Mouse (Mus musculus) forebrain, embryonic 11.5 days (tissue): ENCODE measurements around the gene Tgfbr3. TPM values are rescaled to one million over a fixed set of nuclear protein-coding genes. Genes with fewer than 3 reads are reported as not detected.
A peak's percentile ranks its signal among the peaks of the same experiment; 100 is the strongest.

Experiments
- ATAC-seq: fragments of 200-750 bp; cut with Nextera tagmentation; replicated peaks from 2 replicates; pipeline ENCODE4 v1.8.0; 2017; ENCODE audit warnings: moderate TSS enrichment; ENCODE audit not compliant: low FRiP score
- DNase-seq: peaks from one replicate; pipeline ENCODE4 v3.0.0-alpha.2; 2017; ENCODE audit warnings: low spot score
- H3K27ac ChIP-seq: fragments of 300-500 bp; sonication (generic); 2 replicates; pipeline ENCODE4 v1.5.1; 2014; ENCODE audit warnings: low read depth, low read length
- H3K27me3 ChIP-seq: fragments of 300-500 bp; sonication (generic); 2 replicates; pipeline ENCODE4 v1.6.1; 2014; ENCODE audit warnings: mild to moderate bottlenecking, low read length, mixed read lengths; ENCODE audit not compliant: control insufficient read depth, insufficient read depth
- H3K36me3 ChIP-seq: fragments of 300-500 bp; sonication (generic); 2 replicates; pipeline ENCODE4 v1.6.1; 2014; ENCODE audit warnings: mild to moderate bottlenecking, low read length, moderate library complexity, mixed read lengths; ENCODE audit not compliant: control insufficient read depth, insufficient read depth
- H3K4me1 ChIP-seq: fragments of 300-500 bp; sonication (generic); replicated peaks from 2 replicates; pipeline ENCODE4 v1.6.1; 2014; ENCODE audit warnings: low read length, mixed read lengths; ENCODE audit not compliant: control insufficient read depth, insufficient read depth
- H3K4me2 ChIP-seq: fragments of 300-500 bp; sonication (generic); 2 replicates; pipeline ENCODE4 v1.6.1; 2014; ENCODE audit warnings: low read depth, mild to moderate bottlenecking, low read length, moderate library complexity, mixed read lengths; ENCODE audit not compliant: severe bottlenecking
- H3K4me3 ChIP-seq: fragments of 300-500 bp; sonication (generic); 2 replicates; pipeline ENCODE4 v1.5.1; 2014; ENCODE audit warnings: low read depth, low read length
- H3K9ac ChIP-seq: fragments of 300-500 bp; sonication (generic); 2 replicates; pipeline ENCODE4 v1.6.1; 2014; ENCODE audit warnings: low read length
- H3K9me3 ChIP-seq: fragments of 300-500 bp; sonication (generic); 2 replicates; pipeline ENCODE4 v1.6.1; 2016; ENCODE audit warnings: low read length, mixed read lengths; ENCODE audit not compliant: control insufficient read depth
- WGBS: fragments of 180-500 bp; shearing (Covaris S2); extraction: QIAGEN DNeasy Blood & Tissue Kit; methylation state at CpG from one replicate; pipeline ENCODE4 v1.1.7; 2014; 5-methylcytosine and 5-hydroxymethylcytosine counted together
- polyA plus RNA-seq: library from polyadenylated mRNA; unstranded; fragments of >200 nt; fragmentation: Nextera tagmentation; extraction: Ambion mirVana; gene quantifications from 2 replicates; pipeline ENCODE4 v1.2.1, GENCODE M21; 2014

Gene Tgfbr3
- polyA plus RNA-seq, 1 experiment from 2014 or later, result 6.9 TPM

GRCm38 (mm10) chr5:107287254-107287907 is 2.0 kb downstream of the Tgfbr3 start:
- WGBS, result 29% methylated on average over 6 of the region's 6 CpGs
- Histone ChIP-seq H3K4me1 (peaks cover 7% of the 10 kb centered on the region; the same call in 1 of the 2 replicates), H3K9me3 (no peaks in the 10 kb centered on the region), H3K27ac (no peak overlapping the region), H3K4me2 (no peak overlapping the region), H3K36me3 (no peaks in the 10 kb centered on the region), H3K9ac (no peak overlapping the region), H3K4me3 (no peak overlapping the region), H3K27me3 (peaks cover 20% of the 10 kb centered on the region)
- ATAC-seq, result no peak
- DNase-seq, result peak; percentile 80

- H3K4me1 ChIP-seq, result peaks cover 7% of the 10 kb centered on the region; the same call in 1 of the 2 replicates
- peaks cover 17% of the 10 kb centered on the region for H3K27me3 ChIP-seq
- no peaks in the 10 kb centered on the region for H3K9me3 ChIP-seq
- no peak overlapping the region for H3K27ac ChIP-seq
- DNase-seq (no peak), ATAC-seq (no peak)
- H3K4me2 ChIP-seq, result no peak overlapping the region
- no peak overlapping the region for H3K9ac ChIP-seq
- H3K36me3 ChIP-seq, result no peaks in the 10 kb centered on the region
- no peak overlapping the region for H3K4me3 ChIP-seq
- 88% methylated on average over 6 of the region's 6 CpGs for WGBS
These were observed 3.9 kb downstream of the Tgfbr3 start for GRCm38 (mm10) chr5:107285563-107285962.

DNA sequence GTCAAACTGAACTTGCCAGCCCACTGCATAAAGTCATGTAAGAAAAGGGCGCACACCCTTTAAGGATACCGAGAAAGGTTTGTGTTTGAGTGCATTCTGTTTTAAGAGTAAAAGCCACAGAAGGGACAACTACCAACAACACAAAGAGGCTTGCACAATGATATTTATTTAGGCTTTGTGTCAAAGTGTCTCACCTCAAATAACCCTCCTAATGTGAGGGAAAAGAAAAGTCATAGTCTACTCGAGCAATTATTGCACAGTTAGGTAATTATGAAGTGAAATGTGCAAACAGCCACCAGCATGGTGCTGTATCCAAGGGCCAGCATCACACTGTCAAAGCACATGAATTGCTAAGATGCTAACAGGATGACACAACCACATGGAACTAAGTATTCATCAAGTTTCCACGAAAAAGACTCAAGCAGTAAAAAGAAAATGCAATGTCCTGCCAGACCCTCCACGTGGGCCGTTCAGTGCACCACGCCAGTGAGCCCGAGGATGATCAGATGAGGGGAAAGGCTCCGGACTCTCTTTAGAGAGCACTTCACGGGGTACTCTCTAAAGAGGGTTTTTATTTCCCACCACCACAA is 5.4 kb downstream of the Tgfbr3 start:
- WGBS, result 79% methylated on average over 10 of the region's 10 CpGs
- H3K4me3 ChIP-seq, result no peak overlapping the region
- H3K9ac ChIP-seq, result no peak overlapping the region
- ATAC-seq, result no peak
- H3K27ac ChIP-seq, result no peak overlapping the region
- H3K9me3 ChIP-seq, result no peaks in the 10 kb centered on the region
- no peak overlapping the region for H3K4me2 ChIP-seq
- peaks cover 7% of the 10 kb centered on the region; the same call in 1 of the 2 replicates for H3K4me1 ChIP-seq
- DNase-seq, result no peak
- H3K36me3 ChIP-seq, result no peaks in the 10 kb centered on the region
- H3K27me3 ChIP-seq, result peaks cover 11% of the 10 kb centered on the region

- ATAC-seq (no peak), DNase-seq (no peak)
- Histone ChIP-seq H3K27ac (no peak overlapping the region), H3K4me2 (no peak overlapping the region), H3K4me1 (no peaks in the 10 kb centered on the region), H3K9ac (no peak overlapping the region), H3K4me3 (no peak overlapping the region), H3K27me3 (peaks cover under 1% of the 10 kb centered on the region), H3K36me3 (no peaks in the 10 kb centered on the region), H3K9me3 (no peaks in the 10 kb centered on the region)
- 78% methylated on average over 9 of the region's 9 CpGs for WGBS
These were observed 6.7 kb downstream of the Tgfbr3 start for GRCm38 (mm10) chr5:107282561-107283307.

DNA sequence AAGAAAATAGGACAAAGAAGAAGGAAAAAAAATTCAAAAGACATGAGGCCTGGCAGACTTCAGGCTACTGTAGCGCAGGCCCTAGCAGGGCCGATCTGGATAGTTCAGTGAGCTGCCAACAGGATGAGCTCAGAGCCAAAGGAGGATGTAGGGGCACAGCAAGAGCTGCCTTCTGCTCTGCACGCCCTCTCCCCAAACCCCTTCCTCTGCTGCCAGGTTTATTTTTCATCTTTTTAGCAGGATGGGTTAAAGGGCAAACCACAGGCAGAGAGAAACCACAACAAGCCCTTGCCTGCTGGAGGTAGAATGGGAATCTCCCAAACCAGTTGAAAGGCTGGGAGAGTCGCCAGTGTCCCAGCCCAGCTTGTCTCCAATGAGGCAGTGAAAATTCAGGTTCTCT is 10.2 kb downstream of the Tgfbr3 start:
- H3K27me3 ChIP-seq, result no peaks in the 10 kb centered on the region
- no peak overlapping the region for H3K4me2 ChIP-seq
- H3K9me3 ChIP-seq, result no peaks in the 10 kb centered on the region
- H3K4me3 ChIP-seq, result no peak overlapping the region
- no peak overlapping the region for H3K27ac ChIP-seq
- H3K4me1 ChIP-seq, result no peaks in the 10 kb centered on the region
- 78% methylated on average over 4 of the region's 4 CpGs for WGBS
- no peaks in the 10 kb centered on the region for H3K36me3 ChIP-seq
- ATAC-seq, result no peak
- no peak overlapping the region for H3K9ac ChIP-seq
- no peak for DNase-seq

GRCm38 (mm10) chr5:107276186-107276585 is 13.2 kb downstream of the Tgfbr3 start:
- Histone ChIP-seq H3K27ac (no peak overlapping the region), H3K4me2 (no peak overlapping the region), H3K4me1 (peaks cover 2% of the 10 kb centered on the region; the same call in 1 of the 2 replicates), H3K9me3 (no peaks in the 10 kb centered on the region), H3K27me3 (no peaks in the 10 kb centered on the region; the same call in 1 of the 2 replicates), H3K9ac (no peak overlapping the region), H3K36me3 (no peaks in the 10 kb centered on the region), H3K4me3 (no peak overlapping the region)
- ATAC-seq (no peak), DNase-seq (no peak)
- WGBS, result 82% methylated on average over 3 of the region's 3 CpGs

DNA sequence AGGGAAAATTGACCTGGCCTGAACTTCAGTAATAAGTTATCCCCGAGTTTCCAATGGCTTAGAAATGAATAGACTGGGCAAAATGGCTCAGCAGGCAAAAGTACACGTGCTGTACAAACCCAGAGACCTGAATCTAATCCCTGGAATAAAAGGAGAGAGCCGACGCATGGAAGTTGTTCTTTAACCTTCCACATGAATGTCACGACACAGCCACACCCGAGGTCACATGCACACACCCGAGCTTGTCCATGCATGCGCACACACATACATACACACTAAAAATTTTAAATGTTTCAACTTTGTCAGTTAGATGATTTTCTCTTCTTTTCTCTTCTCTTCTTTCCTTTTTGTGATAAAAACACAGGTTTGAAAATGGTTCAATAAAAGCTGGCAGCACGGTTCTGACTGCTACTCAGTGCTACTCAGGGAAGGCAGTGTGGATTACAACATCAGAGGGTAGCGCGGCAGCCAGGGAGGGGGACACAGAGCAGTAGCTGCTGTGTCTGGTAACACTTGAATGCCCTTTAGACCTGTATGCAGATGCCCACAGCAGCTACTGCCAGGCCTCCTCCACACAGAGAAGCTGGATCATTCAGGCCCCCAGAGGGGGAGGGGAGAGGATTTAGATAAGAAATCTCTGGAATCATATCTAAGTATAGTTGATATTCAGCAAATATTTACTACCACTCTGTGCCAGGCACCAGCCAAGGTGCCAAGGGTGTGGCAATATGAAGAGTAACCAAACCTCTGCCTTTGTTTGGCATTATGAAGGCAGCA is 17.0 kb downstream of the Tgfbr3 start:
- DNase-seq, result no peak
- no peak overlapping the region for H3K9ac ChIP-seq
- H3K9me3 ChIP-seq, result no peaks in the 10 kb centered on the region
- no peak overlapping the region for H3K4me2 ChIP-seq
- no peak overlapping the region for H3K27ac ChIP-seq
- 39% methylated on average over 11 of the region's 11 CpGs for WGBS
- H3K36me3 ChIP-seq, result no peaks in the 10 kb centered on the region
- peaks cover 4% of the 10 kb centered on the region; the same call in 1 of the 2 replicates for H3K4me1 ChIP-seq
- H3K27me3 ChIP-seq, result no peaks in the 10 kb centered on the region; the same call in 1 of the 2 replicates
- H3K4me3 ChIP-seq, result no peak overlapping the region
- ATAC-seq, result no peak; the same call in 1 of the 2 replicates

GRCm38 (mm10) chr5:107269006-107269328 is 20.5 kb downstream of the Tgfbr3 start:
- no peaks in the 10 kb centered on the region; the same call in none of the 2 replicates for H3K27me3 ChIP-seq
- 10% methylated on average over 6 of the region's 6 CpGs for WGBS
- no peak overlapping the region for H3K9ac ChIP-seq
- peaks cover 4% of the 10 kb centered on the region; the same call in 1 of the 2 replicates for H3K4me1 ChIP-seq
- H3K4me2 ChIP-seq, result no peak overlapping the region
- no peaks in the 10 kb centered on the region for H3K36me3 ChIP-seq
- no peak overlapping the region for H3K27ac ChIP-seq
- no peaks in the 10 kb centered on the region for H3K9me3 ChIP-seq
- ATAC-seq, result 0 out of 2 replicates have a peak, but pooled peaks have one; percentile 36
- H3K4me3 ChIP-seq, result no peak overlapping the region
- no peak for DNase-seq
